Mouse (Mus musculus) midbrain, embryonic 15.5 days (tissue): ENCODE measurements around the gene Olfr1438-ps1. TPM values are rescaled to one million over a fixed set of nuclear protein-coding genes. Genes with fewer than 3 reads are reported as not detected.
"Not testable (repeated sequence)": the region's sequence is repeated elsewhere in the genome, so short reads cannot be mapped to it uniquely, and the experiment has no call there.

ENCODE experiments used
- ATAC-seq: fragments of 200-750 bp; cut with Nextera tagmentation; replicated peaks from 2 replicates; pipeline ENCODE4 v1.8.0; 2017; ENCODE audit warnings: moderate TSS enrichment
- H3K27ac ChIP-seq: fragments of 300-500 bp; sonication (generic); 2 replicates; pipeline ENCODE4 v1.5.1; 2015; ENCODE audit warnings: mild to moderate bottlenecking, inconsistent platforms
- H3K27me3 ChIP-seq: fragments of 300-500 bp; sonication (generic); replicated peaks from 2 replicates; pipeline ENCODE4 v1.6.1; 2015; ENCODE audit warnings: inconsistent platforms
- H3K36me3 ChIP-seq: fragments of 300-500 bp; sonication (generic); replicated peaks from 2 replicates; pipeline ENCODE4 v1.6.1; 2015; ENCODE audit warnings: inconsistent platforms
- H3K4me1 ChIP-seq: fragments of 300-500 bp; sonication (generic); 2 replicates; pipeline ENCODE4 v1.6.1; 2015; ENCODE audit warnings: inconsistent platforms
- H3K4me2 ChIP-seq: fragments of 300-500 bp; sonication (generic); 2 replicates; pipeline ENCODE4 v1.6.1; 2015; ENCODE audit warnings: inconsistent platforms, mild to moderate bottlenecking, moderate library complexity
- H3K4me3 ChIP-seq: fragments of 300-500 bp; sonication (generic); 2 replicates; pipeline ENCODE4 v1.5.1; 2015; ENCODE audit warnings: mild to moderate bottlenecking, inconsistent platforms
- H3K9ac ChIP-seq: fragments of 300-500 bp; sonication (generic); 2 replicates; pipeline ENCODE4 v1.6.1; 2015; ENCODE audit warnings: mild to moderate bottlenecking, inconsistent platforms
- H3K9me3 ChIP-seq: fragments of 300-500 bp; sonication (generic); 2 replicates; pipeline ENCODE4 v1.6.1; 2016; ENCODE audit warnings: inconsistent platforms
- WGBS: fragments of 180-500 bp; shearing (Covaris S2); methylation state at CpG from one replicate; pipeline ENCODE4 v1.1.7; 2015; ENCODE audit warnings: mixed read lengths; 5-methylcytosine and 5-hydroxymethylcytosine counted together
- polyA plus RNA-seq: library from polyadenylated mRNA; unstranded; fragments of >200 nt; fragmentation: Nextera tagmentation; extraction: Ambion mirVana; gene quantifications from 2 replicates; pipeline ENCODE4 v1.2.1, GENCODE M21; 2015

The Olfr1438-ps1 gene
- polyA plus RNA-seq: not detected in 2 replicates

- Histone ChIP-seq H3K4me3 (no peak within 1 kb of the TSS), H3K27me3 (no peaks in the 10 kb centered on the region), H3K9ac (no peak within 1 kb of the TSS), H3K4me2 (no peak within 1 kb of the TSS), H3K4me1 (no peaks in the 10 kb centered on the region), H3K9me3 (no peaks in the 10 kb centered on the region), H3K36me3 (no peaks in the 10 kb centered on the region), H3K27ac (no peak within 1 kb of the TSS)
- no peak for ATAC-seq
- WGBS: 87% methylated on average over 3 of the region's 3 CpGs
Measured at GRCm38 (mm10) chr19:12335810-12336209, at the start of gene Olfr1438-ps1. TSS of gene Olfr1438-ps1 (minus strand) at chr19:12335910.

GRCm38 (mm10) chr19:12374465-12375025, 38.8 kb upstream of the Olfr1438-ps1 start:
- ATAC-seq: no peak
- H3K4me2 ChIP-seq: no peak overlapping the region
- no peaks in the 10 kb centered on the region for H3K27me3 ChIP-seq
- H3K9ac ChIP-seq: no peak overlapping the region
- 76% methylated on average over 2 of the region's 2 CpGs for WGBS
- H3K4me1 ChIP-seq: no peaks in the 10 kb centered on the region
- H3K9me3 ChIP-seq: no peaks in the 10 kb centered on the region
- no peak overlapping the region for H3K4me3 ChIP-seq
- H3K27ac ChIP-seq: no peak overlapping the region
- H3K36me3 ChIP-seq: no peaks in the 10 kb centered on the region

- H3K9me3 ChIP-seq: no peaks in the 10 kb centered on the region
- no peak for ATAC-seq
- H3K4me2 ChIP-seq: no peak overlapping the region
- no peaks in the 10 kb centered on the region for H3K36me3 ChIP-seq
- no peak overlapping the region for H3K4me3 ChIP-seq
- no peak overlapping the region for H3K27ac ChIP-seq
- H3K27me3 ChIP-seq: no peaks in the 10 kb centered on the region
- 80% methylated on average over 3 of the region's 3 CpGs for WGBS
- no peak overlapping the region for H3K9ac ChIP-seq
- no peaks in the 10 kb centered on the region for H3K4me1 ChIP-seq
Measured at GRCm38 (mm10) chr19:12373004-12373403, 37.3 kb upstream of the Olfr1438-ps1 start.

- Histone ChIP-seq H3K27ac (no peak within 1 kb of the TSS), H3K4me2 (no peak within 1 kb of the TSS), H3K4me1 (no peaks in the 10 kb centered on the region), H3K9ac (no peak within 1 kb of the TSS), H3K36me3 (no peaks in the 10 kb centered on the region), H3K9me3 (no peaks in the 10 kb centered on the region), H3K27me3 (no peaks in the 10 kb centered on the region), H3K4me3 (no peak within 1 kb of the TSS)
- ATAC-seq: no peak
- 83% methylated on average over 2 of the region's 2 CpGs for WGBS
Measured at GRCm38 (mm10) chr19:12325001-12325400, 10.7 kb downstream of the Olfr1438-ps1 start, which contains the start of gene Olfr1437. TSS of gene Olfr1437 (minus strand) at chr19:12325101.

GRCm38 (mm10) chr19:12299030-12299429, 36.7 kb downstream of the Olfr1438-ps1 start, which contains the start of gene Olfr1436:
TSS of gene Olfr1436 (minus strand) at chr19:12299130.
- not testable (repeated sequence) for H3K36me3 ChIP-seq, H3K9me3 ChIP-seq, H3K27me3 ChIP-seq, H3K4me3 ChIP-seq, H3K4me2 ChIP-seq, ATAC-seq, H3K4me1 ChIP-seq, H3K9ac ChIP-seq, H3K27ac ChIP-seq
- WGBS: 82% methylated on average over 1 of the region's 1 CpGs

GRCm38 (mm10) chr19:12292979-12293378, 42.7 kb downstream of the Olfr1438-ps1 start:
- no peak overlapping the region for H3K27ac ChIP-seq
- no peaks in the 10 kb centered on the region for H3K9me3 ChIP-seq
- no peak overlapping the region for H3K4me3 ChIP-seq
- H3K4me1 ChIP-seq: no peaks in the 10 kb centered on the region
- ATAC-seq: no peak
- H3K9ac ChIP-seq: no peak overlapping the region
- H3K36me3 ChIP-seq: no peaks in the 10 kb centered on the region
- no peaks in the 10 kb centered on the region for H3K27me3 ChIP-seq
- H3K4me2 ChIP-seq: no peak overlapping the region

GRCm38 (mm10) chr19:12279554-12279953, 56.2 kb downstream of the Olfr1438-ps1 start, which contains the start of gene Olfr1434:
TSS of gene Olfr1434 (plus strand) at chr19:12279854.
- WGBS: 70% methylated on average over 2 of the region's 2 CpGs
- Histone ChIP-seq H3K9me3 (no peaks in the 10 kb centered on the region), H3K9ac (no peak within 1 kb of the TSS), H3K27ac (no peak within 1 kb of the TSS), H3K36me3 (no peaks in the 10 kb centered on the region), H3K4me2 (no peak within 1 kb of the TSS), H3K4me3 (no peak within 1 kb of the TSS), H3K4me1 (no peaks in the 10 kb centered on the region), H3K27me3 (no peaks in the 10 kb centered on the region)
- no peak for ATAC-seq

Other genes starting within 250 kb of the Olfr1438-ps1 start
- not detected in 2 replicates for gene Olfr1426, start 243.9 kb downstream of the Olfr1438-ps1 start, polyA plus RNA-seq
- not detected in 2 replicates for gene Olfr1427, start 232.6 kb downstream of the Olfr1438-ps1 start, polyA plus RNA-seq
- not detected in 2 replicates for gene Olfr1428, start 220.0 kb downstream of the Olfr1438-ps1 start, polyA plus RNA-seq
- gene Olfr76, start 212.7 kb downstream of the Olfr1438-ps1 start, polyA plus RNA-seq: not detected in 2 replicates
- gene Olfr1555-ps1, start 165.8 kb downstream of the Olfr1438-ps1 start, polyA plus RNA-seq: not detected in 2 replicates
- not detected in 2 replicates for gene Olfr1431, start 135.3 kb downstream of the Olfr1438-ps1 start, polyA plus RNA-seq
- gene Olfr1432, start 103.3 kb downstream of the Olfr1438-ps1 start, polyA plus RNA-seq: not detected in 2 replicates
- not detected in 2 replicates for gene Olfr262, start 94.3 kb downstream of the Olfr1438-ps1 start, polyA plus RNA-seq
- gene Olfr235, start 74.9 kb downstream of the Olfr1438-ps1 start, polyA plus RNA-seq: not detected in 2 replicates
- not detected in 2 replicates for gene Olfr1434, start 56.1 kb downstream of the Olfr1438-ps1 start, polyA plus RNA-seq
- gene Olfr1436, start 36.8 kb downstream of the Olfr1438-ps1 start, polyA plus RNA-seq: not detected in 2 replicates
- gene Olfr1437, start 10.8 kb downstream of the Olfr1438-ps1 start, polyA plus RNA-seq: not detected in 2 replicates
- not detected in 2 replicates for gene Olfr1440, start 51.4 kb upstream of the Olfr1438-ps1 start, polyA plus RNA-seq
- gene Olfr1441, start 81.5 kb upstream of the Olfr1438-ps1 start, polyA plus RNA-seq: not detected in 2 replicates
- gene Pfpl, start 92.0 kb upstream of the Olfr1438-ps1 start, polyA plus RNA-seq: not detected in 2 replicates
- gene Mpeg1, start 124.9 kb upstream of the Olfr1438-ps1 start, polyA plus RNA-seq: 0.62 and 0.73 TPM in 2 replicates
- 43.3 and 43.4 TPM in 2 replicates for gene Dtx4, start 165.5 kb upstream of the Olfr1438-ps1 start, polyA plus RNA-seq
- 5.0 and 6.0 TPM in 2 replicates for gene Fam111a, start 209.8 kb upstream of the Olfr1438-ps1 start, polyA plus RNA-seq